Mouse (Mus musculus): ENCODE data around the gene Rasgrf1.

DNA sequence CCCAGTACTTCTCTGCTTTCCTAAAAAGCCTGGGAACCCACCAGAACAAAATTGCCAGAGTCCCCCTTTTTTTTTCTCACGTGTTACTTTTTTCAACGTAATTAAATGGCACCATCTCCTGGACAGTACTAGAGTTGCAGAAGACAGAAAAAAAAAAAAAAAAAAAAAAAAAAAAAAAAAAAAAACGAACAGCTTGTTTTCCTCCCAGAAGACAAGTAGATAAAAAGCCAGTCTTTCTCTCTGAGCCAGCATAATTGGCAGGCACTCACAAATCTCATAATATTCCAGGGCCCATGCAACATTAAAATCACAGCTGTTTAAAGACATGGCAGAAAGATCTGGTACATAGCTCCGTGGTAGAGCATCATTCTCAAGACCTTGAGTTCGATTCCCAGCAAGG, 64.1 kb downstream of the Rasgrf1 start:
- TF ChIP-seq POLR2A (IDR thresholded peaks at IDR 0.05; ENCODE audit: control insufficient read depth, low read depth, low read length) (no peak), CTCF (IDR thresholded peaks at IDR 0.05; ENCODE audit: control insufficient read depth, insufficient read depth, insufficient replicate concordance, low read depth, low read length) (no peak)

Measured in testis, adult 2 months (tissue).